Mouse (Mus musculus) intestine, embryonic 15.5 days (tissue): Measurements from ENCODE around the gene Pafah1b2. TPM values are rescaled to one million over a fixed set of nuclear protein-coding genes. Genes with fewer than 3 reads are reported as not detected.

ENCODE experiments used
- ATAC-seq: fragments of 200-750 bp; cut with Nextera tagmentation; 2 replicates; pipeline ENCODE4 v1.8.0; 2017; ENCODE audit warnings: moderate TSS enrichment, moderate library complexity
- H3K27ac ChIP-seq: fragments of 300-500 bp; sonication (generic); 2 replicates; pipeline ENCODE4 v1.5.1; 2015; ENCODE audit warnings: mild to moderate bottlenecking, inconsistent platforms
- H3K27me3 ChIP-seq: fragments of 300-500 bp; sonication (generic); replicated peaks from 2 replicates; pipeline ENCODE4 v1.6.1; 2015; ENCODE audit warnings: inconsistent platforms
- H3K36me3 ChIP-seq: fragments of 300-500 bp; sonication (generic); 2 replicates; pipeline ENCODE4 v1.6.1; 2015; ENCODE audit warnings: inconsistent platforms
- H3K4me1 ChIP-seq: fragments of 300-500 bp; sonication (generic); replicated peaks from 2 replicates; pipeline ENCODE4 v1.6.1; 2015; ENCODE audit warnings: inconsistent platforms
- H3K4me2 ChIP-seq: fragments of 300-500 bp; sonication (generic); replicated peaks from 2 replicates; pipeline ENCODE4 v1.6.1; 2015; ENCODE audit warnings: mild to moderate bottlenecking, inconsistent platforms
- H3K4me3 ChIP-seq: fragments of 300-500 bp; sonication (generic); replicated peaks from 2 replicates; pipeline ENCODE4 v1.5.1; 2015; ENCODE audit warnings: inconsistent platforms
- H3K9ac ChIP-seq: fragments of 300-500 bp; sonication (generic); 2 replicates; pipeline ENCODE4 v1.6.1; 2015; ENCODE audit warnings: inconsistent platforms
- H3K9me3 ChIP-seq: fragments of 300-500 bp; sonication (generic); 2 replicates; pipeline ENCODE4 v1.6.1; 2016; ENCODE audit warnings: inconsistent platforms
- WGBS: fragments of 180-500 bp; shearing (Covaris S2); methylation state at CpG from one replicate; pipeline ENCODE4 v1.1.7; 2015; 5-methylcytosine and 5-hydroxymethylcytosine counted together
- polyA plus RNA-seq: library from polyadenylated mRNA; unstranded; fragments of >200 nt; fragmentation: Nextera tagmentation; extraction: Ambion mirVana; gene quantifications from 2 replicates; pipeline ENCODE4 v1.2.1, GENCODE M21; 2015

The Pafah1b2 gene
- polyA plus RNA-seq, 1 experiment from 2014 or later: 137 TPM

DNA sequence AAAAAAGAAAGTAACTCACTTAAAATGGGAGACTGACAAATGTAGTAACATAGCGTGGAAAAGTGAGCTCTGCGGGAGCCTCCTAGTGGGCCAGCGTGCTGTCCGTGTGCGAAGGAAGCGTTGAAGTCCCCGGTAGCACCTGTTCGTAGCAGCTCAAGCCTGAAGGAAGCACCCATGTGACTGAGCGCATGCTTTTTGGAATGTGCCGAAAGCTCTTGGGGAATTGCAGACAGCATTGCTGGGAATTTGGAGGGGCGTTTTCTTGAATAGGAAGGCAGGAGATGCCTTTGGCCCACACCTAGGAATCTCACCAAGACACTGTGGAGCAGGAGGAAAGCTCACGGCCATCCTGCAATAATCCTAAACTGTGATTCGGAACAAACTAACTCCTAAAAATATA is 26.3 kb upstream of the Pafah1b2 start:
- Histone ChIP-seq H3K4me3 (no peak overlapping the region), H3K27ac (no peak overlapping the region)

DNA sequence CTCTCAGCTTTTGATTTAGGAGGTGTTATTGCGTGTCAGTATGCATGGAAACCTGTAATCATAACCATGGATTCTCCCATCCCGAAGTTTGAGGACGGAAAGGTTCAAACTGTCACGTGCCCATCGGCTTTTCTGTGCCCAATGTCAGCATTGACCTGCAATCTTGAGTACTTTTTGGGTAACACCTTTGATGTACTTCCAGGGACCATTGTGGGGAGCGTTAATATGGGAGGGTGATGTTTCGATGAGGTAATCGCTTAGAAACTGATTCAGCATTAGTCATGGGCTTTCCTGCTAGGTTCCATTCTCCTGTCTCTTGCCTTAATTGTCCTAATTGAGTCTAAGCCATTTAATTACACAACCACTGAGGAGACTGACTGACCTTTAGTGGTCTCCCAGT is 24.4 kb upstream of the Pafah1b2 start:
- Histone ChIP-seq H3K27ac (no peak overlapping the region), H3K4me2 (no peak overlapping the region), H3K4me3 (no peak overlapping the region), H3K9me3 (no peaks in the 10 kb centered on the region), H3K9ac (no peak overlapping the region), H3K4me1 (peaks cover 18% of the 10 kb centered on the region), H3K27me3 (no peaks in the 10 kb centered on the region), H3K36me3 (no peaks in the 10 kb centered on the region)
- ATAC-seq: no peak
- WGBS: 95% methylated on average over 8 of the region's 8 CpGs

More for the DNA sequence above, 26.3 kb upstream of the Pafah1b2 start:
- no peak for ATAC-seq
- no peaks in the 10 kb centered on the region for H3K9me3 ChIP-seq
- 94% methylated on average over 13 of the region's 13 CpGs for WGBS
- H3K9ac ChIP-seq: no peak overlapping the region
- H3K4me1 ChIP-seq: peaks cover 10% of the 10 kb centered on the region; the same call in 1 of the 2 replicates
- no peak overlapping the region for H3K4me2 ChIP-seq
- no peaks in the 10 kb centered on the region for H3K36me3 ChIP-seq
- no peaks in the 10 kb centered on the region for H3K27me3 ChIP-seq

DNA sequence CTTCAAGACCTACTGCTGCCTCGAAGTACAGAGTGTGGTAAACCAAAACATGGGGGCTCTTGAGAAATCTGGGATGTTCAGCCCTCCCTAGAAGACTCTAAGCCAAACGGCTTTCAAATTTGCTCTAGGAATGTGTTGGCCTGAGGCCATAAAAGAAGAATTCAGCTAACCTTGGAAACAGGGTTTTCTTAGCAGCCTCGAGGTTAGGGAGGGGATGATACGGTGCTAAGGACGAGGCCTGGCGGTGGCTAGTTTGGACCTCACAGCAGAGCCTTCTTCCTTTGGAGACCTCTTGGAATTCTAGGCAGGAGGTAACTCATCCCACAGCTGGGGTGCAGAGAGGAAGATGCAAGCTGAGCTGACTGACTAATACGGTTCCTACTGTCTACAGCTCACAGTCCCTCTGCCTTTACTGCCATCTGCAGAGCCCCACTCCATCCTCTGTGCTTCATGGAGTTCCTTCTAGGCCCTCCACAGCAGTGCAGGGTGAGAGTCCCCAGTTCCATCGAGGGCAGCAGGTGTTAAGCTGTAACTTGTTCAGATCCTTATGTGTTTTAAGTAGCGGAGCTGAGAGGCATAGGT is 22.9 kb upstream of the Pafah1b2 start:
- Histone ChIP-seq H3K27me3 (no peaks in the 10 kb centered on the region), H3K4me2 (no peak overlapping the region), H3K27ac (no peak overlapping the region), H3K4me1 (peaks cover 20% of the 10 kb centered on the region), H3K4me3 (no peak overlapping the region), H3K36me3 (no peaks in the 10 kb centered on the region), H3K9ac (no peak overlapping the region), H3K9me3 (no peaks in the 10 kb centered on the region)
- WGBS: 49% methylated on average over 9 of the region's 9 CpGs
- no peak for ATAC-seq

DNA sequence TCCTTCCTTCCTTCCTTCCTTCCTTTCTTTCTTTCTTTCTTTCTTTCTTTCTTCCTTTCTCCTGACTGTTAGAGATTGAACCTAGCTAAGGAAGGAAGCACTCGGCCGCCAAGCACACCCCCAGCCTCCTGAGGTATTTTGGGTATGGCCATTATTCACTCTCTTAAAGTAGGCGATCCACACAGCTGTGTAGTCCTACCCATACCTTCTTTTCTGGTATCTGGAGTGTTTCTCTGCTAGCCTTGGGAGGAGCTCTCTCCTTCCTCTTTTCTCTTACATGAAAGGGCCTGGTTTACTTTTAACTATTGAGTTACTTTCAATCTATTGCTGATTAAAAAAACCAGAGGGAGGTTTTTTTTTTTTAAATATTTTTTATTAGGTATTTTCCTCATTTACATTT is 21.4 kb upstream of the Pafah1b2 start:
- H3K4me2 ChIP-seq: no peak overlapping the region
- H3K27ac ChIP-seq: no peak overlapping the region
- no peak overlapping the region for H3K9ac ChIP-seq
- H3K27me3 ChIP-seq: no peaks in the 10 kb centered on the region
- H3K4me3 ChIP-seq: no peak overlapping the region
- no peaks in the 10 kb centered on the region for H3K36me3 ChIP-seq
- peaks cover 20% of the 10 kb centered on the region for H3K4me1 ChIP-seq
- 68% methylated on average over 3 of the region's 3 CpGs for WGBS
- H3K9me3 ChIP-seq: no peaks in the 10 kb centered on the region
- no peak for ATAC-seq

DNA sequence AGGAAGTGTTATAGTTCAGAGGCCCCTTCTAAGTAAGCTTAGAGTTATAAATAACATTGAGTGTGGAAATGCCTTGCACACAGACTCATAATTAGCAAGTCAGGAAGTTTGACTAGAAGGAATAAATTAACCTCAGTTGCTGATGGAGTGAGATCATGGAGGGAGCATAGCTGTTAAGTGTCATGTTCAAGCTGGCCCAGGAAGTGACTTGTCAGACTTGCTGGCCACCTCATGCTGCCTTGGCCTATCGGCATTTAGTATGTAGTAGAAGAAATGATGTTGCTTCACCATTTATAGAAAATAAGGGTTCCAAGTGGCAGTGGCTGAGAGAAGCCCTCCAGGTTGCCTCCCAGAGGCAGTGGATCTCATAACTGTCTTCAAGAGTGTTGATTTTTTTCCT is 20.6 kb upstream of the Pafah1b2 start:
- Histone ChIP-seq H3K27ac (no peak overlapping the region), H3K9me3 (no peaks in the 10 kb centered on the region), H3K4me1 (peaks cover 20% of the 10 kb centered on the region), H3K27me3 (no peaks in the 10 kb centered on the region), H3K36me3 (no peaks in the 10 kb centered on the region), H3K4me2 (no peak overlapping the region), H3K9ac (no peak overlapping the region), H3K4me3 (no peak overlapping the region)
- no peak for ATAC-seq
- WGBS: 72% methylated on average over 1 of the region's 1 CpGs

DNA sequence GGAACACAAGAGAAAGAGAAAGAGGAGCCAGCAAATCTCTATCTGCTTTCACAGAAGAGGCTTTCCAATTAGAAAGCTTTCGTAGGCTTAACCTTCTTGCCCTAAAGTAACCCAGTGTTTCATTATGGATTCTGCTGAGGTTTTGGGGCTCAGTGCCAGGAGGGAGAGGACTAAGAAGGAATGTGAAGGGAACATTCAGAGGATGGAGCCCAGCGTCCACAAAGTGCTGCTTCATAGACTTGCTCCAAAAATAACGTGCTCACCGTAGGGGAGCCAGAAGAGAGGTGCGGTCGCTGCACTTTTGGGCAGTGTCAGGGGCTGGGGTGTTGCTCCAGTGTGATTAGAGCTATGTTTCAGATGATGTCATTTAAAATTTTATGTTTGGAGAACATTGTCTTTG is 19.7 kb upstream of the Pafah1b2 start:
- peaks cover 20% of the 10 kb centered on the region for H3K4me1 ChIP-seq
- WGBS: 66% methylated on average over 6 of the region's 6 CpGs
- no peaks in the 10 kb centered on the region for H3K9me3 ChIP-seq
- no peak for ATAC-seq
- no peaks in the 10 kb centered on the region for H3K36me3 ChIP-seq
- H3K4me2 ChIP-seq: no peak overlapping the region
- no peaks in the 10 kb centered on the region for H3K27me3 ChIP-seq
- H3K27ac ChIP-seq: no peak overlapping the region
- no peak overlapping the region for H3K9ac ChIP-seq
- H3K4me3 ChIP-seq: no peak overlapping the region

DNA sequence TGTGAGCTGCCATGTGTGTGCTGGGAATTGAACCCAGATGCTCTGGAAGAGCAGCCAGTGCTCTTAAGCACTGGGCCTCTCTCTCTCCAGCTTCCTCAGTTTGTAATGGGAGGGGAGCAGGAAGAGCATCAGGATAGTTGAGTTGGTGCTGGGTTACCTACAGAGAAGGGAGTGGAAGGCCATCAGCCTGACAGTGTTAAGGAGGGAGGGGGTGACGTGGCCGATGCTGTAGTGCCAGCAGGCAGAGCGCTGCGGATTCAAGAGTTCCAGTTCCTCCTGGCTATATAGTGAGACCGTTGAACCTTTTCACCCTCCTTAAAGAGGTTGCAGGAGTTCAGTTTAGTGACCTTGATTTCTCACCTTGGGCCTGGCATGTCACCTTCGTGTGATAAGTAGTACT is 18.5 kb upstream of the Pafah1b2 start:
- no peak for ATAC-seq
- Histone ChIP-seq H3K27ac (no peak overlapping the region), H3K9me3 (no peaks in the 10 kb centered on the region), H3K27me3 (no peaks in the 10 kb centered on the region), H3K36me3 (no peaks in the 10 kb centered on the region), H3K4me2 (no peak overlapping the region), H3K9ac (no peak overlapping the region), H3K4me3 (no peak overlapping the region), H3K4me1 (peaks cover 20% of the 10 kb centered on the region)
- 77% methylated on average over 6 of the region's 6 CpGs for WGBS

DNA sequence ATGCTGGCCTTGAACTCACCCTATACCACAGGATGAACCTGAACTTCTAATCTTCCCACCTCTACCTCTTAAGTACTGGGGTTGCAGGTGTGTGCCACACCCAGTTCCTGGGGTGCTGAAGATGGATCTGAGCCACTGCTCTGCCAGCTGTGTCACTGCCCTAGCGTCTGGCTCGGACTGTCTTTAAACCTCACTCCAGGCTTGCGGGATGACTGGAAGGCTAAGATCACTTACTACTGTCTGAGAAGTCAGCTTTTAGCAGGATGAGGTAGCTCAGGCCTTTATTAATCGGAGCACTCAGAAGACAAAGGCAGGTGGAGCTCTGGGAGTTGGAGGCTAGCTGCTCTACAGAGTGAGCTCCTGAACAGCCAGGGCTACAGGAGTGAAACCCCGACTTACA is 17.7 kb upstream of the Pafah1b2 start:
- no peak overlapping the region for H3K9ac ChIP-seq
- no peak for ATAC-seq

DNA sequence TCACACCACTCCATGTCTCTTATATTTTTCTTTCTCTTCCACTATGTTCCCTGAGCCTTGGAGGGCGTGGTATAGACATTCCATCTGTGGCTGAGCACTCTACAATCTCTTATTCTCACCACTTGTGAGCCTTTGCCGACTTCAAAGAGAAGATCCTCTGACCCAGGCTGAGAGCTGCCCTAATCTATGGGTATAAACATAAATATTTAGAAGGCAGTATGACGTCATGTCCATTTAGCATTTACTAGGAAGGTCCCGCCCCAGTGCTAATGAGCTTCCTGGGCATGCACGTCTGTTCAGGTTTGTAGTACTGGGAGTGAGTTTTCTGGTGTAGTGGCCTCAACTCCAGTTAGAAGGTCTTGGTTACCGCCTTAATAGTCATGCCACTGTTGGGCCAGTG is 17.0 kb upstream of the Pafah1b2 start:
- ATAC-seq: no peak
- Histone ChIP-seq H3K4me1 (peaks cover 10% of the 10 kb centered on the region), H3K9me3 (no peaks in the 10 kb centered on the region), H3K9ac (no peak overlapping the region), H3K4me2 (no peak overlapping the region), H3K27ac (no peak overlapping the region), H3K36me3 (no peaks in the 10 kb centered on the region), H3K27me3 (no peaks in the 10 kb centered on the region), H3K4me3 (no peak overlapping the region)
- WGBS: 71% methylated on average over 6 of the region's 6 CpGs

More for the DNA sequence above, 17.7 kb upstream of the Pafah1b2 start:
- WGBS: 77% methylated on average over 5 of the region's 5 CpGs
- no peak overlapping the region for H3K4me2 ChIP-seq
- peaks cover 13% of the 10 kb centered on the region for H3K4me1 ChIP-seq
- no peak overlapping the region for H3K4me3 ChIP-seq
- H3K9me3 ChIP-seq: no peaks in the 10 kb centered on the region
- no peak overlapping the region for H3K27ac ChIP-seq
- no peaks in the 10 kb centered on the region for H3K27me3 ChIP-seq
- H3K36me3 ChIP-seq: no peaks in the 10 kb centered on the region

DNA sequence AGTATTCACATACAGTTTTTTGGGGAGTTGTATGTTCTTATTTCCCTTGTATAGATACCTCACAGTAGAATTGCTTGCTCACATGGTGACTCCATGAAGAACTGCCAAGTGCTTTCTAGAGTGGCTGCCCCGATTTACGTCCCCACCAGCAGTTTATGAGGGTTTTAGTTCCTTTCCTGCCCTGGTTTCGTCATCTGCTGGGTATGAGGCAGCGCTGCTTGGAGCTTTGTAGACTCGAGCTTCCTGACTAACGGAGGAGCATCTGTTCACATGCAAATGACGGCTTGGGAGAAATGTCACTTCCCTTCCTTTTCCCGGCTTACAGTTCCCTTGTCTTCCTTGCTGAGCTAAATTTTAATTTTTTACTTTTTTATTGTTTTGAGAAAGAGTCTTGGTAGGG is 15.5 kb upstream of the Pafah1b2 start:
- WGBS: 44% methylated on average over 8 of the region's 8 CpGs
- H3K4me2 ChIP-seq: no peak overlapping the region
- peaks cover 10% of the 10 kb centered on the region for H3K4me1 ChIP-seq
- H3K27me3 ChIP-seq: no peaks in the 10 kb centered on the region
- no peaks in the 10 kb centered on the region for H3K9me3 ChIP-seq
- no peak overlapping the region for H3K4me3 ChIP-seq
- no peak for ATAC-seq
- H3K9ac ChIP-seq: no peak overlapping the region
- no peaks in the 10 kb centered on the region for H3K36me3 ChIP-seq
- H3K27ac ChIP-seq: no peak overlapping the region

DNA sequence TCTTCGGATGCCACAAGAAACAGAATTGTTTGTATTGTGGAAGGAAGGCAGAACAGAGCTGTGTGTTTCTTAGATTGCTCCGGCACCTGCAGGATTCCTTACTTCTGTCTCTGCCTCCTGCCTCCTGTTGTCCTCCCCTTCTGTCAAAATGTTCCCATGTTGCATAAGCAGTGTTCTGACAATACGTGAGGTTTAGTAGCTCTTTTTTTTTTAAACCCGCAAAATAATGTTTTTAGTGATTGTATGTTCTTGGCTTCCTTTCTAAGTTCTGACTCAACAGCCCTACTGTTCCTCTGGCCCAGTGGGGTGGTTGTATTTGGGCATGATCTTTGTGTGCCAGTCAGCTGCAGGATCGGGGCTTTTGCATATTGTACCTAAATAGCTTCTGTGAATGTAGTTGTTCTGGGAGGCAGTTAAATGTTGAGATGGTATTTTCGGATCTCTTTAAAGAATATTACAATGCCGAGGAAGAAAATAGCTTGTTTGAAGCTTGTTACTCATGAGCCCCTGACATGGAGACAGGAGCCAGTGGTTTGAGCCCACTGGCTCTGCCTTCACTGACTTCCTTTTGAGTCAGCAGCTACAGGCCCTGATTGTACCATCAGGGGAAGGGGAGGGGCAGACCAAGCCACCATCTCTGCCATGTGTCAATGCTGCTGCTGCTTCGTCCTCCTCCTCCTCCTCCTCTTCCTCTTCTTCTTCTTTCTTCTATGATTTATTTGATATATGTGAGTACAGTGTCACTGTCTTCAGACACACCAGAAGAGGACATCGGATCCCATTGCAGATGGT is 13.8 kb upstream of the Pafah1b2 start:
- Histone ChIP-seq H3K9ac (no peak overlapping the region), H3K4me2 (no peak overlapping the region), H3K4me3 (no peak overlapping the region), H3K36me3 (no peaks in the 10 kb centered on the region; the same call in 1 of the 2 replicates), H3K9me3 (no peaks in the 10 kb centered on the region), H3K4me1 (no peaks in the 10 kb centered on the region), H3K27ac (no peak overlapping the region), H3K27me3 (no peaks in the 10 kb centered on the region)
- 89% methylated on average over 9 of the region's 9 CpGs for WGBS
- no peak for ATAC-seq

DNA sequence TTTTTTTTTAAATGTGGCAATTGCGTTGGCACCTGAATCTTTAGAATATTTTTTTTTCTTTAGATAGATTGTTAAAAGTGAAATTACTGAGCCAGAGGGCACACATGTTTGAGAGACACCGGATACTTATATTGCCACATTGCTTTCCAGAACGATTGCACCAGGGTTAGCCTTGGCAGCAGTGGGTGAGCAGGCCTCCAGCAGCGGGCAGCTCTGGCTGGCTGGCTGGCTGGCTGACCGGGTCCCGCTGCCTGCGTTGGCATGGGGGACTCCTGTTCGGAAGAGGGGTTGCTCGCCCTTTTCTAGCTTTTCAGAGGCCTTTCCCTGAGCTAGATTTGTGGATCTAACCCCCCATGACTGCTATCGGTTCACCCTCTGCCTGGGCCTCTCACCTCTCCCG is 11.1 kb upstream of the Pafah1b2 start:
- H3K27ac ChIP-seq: no peak overlapping the region
- H3K4me1 ChIP-seq: peaks cover 16% of the 10 kb centered on the region
- no peak overlapping the region for H3K4me2 ChIP-seq
- no peak for ATAC-seq
- WGBS: 90% methylated on average over 11 of the region's 11 CpGs
- no peaks in the 10 kb centered on the region for H3K9me3 ChIP-seq
- H3K9ac ChIP-seq: no peak overlapping the region
- H3K36me3 ChIP-seq: no peaks in the 10 kb centered on the region; the same call in 1 of the 2 replicates
- no peaks in the 10 kb centered on the region for H3K27me3 ChIP-seq
- H3K4me3 ChIP-seq: no peak overlapping the region

DNA sequence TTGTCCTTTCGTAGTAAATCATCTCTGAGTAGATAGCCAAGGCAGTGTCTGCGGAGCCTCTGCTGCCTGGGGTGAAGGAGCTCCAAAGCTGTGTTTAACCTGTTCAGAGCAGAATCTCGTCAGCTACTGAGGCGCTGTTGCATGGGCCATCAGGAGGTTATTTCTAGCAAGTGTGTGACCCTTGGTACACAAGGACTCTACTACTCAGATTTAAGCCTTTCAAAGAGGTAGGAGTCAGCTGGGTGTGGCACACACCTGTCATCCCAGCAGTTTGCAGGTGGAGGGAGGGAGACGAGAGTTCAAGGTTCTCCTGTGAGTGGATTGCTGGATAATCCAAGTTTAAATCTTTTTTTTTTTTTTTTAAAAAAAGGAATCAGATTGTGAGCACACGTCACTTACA is 7.5 kb upstream of the Pafah1b2 start:
- Histone ChIP-seq H3K4me3 (no peak overlapping the region), H3K4me2 (no peak overlapping the region), H3K9ac (no peak overlapping the region), H3K27me3 (no peaks in the 10 kb centered on the region), H3K9me3 (no peaks in the 10 kb centered on the region), H3K27ac (no peak overlapping the region), H3K36me3 (no peaks in the 10 kb centered on the region; the same call in 1 of the 2 replicates), H3K4me1 (peaks cover 38% of the 10 kb centered on the region)
- peak; percentile 78 for ATAC-seq
- WGBS: 39% methylated on average over 6 of the region's 6 CpGs
